Mouse (Mus musculus) gastrocnemius, postnatal 14 days (tissue): Measurements from ENCODE around the gene Trafd1. TPM values are rescaled to one million over a fixed set of nuclear protein-coding genes. Genes with fewer than 3 reads are reported as not detected.
"Not testable (repeated sequence)": the region's sequence is repeated elsewhere in the genome, so short reads cannot be mapped to it uniquely, and the experiment has no call there.

Source experiments
- DNase-seq: peaks from one replicate; pipeline ENCODE4 v3.0.0; 2021; ENCODE audit warnings: mixed read lengths
- intact Hi-C: fragments of 180-260 bp; cut with DNase I; formaldehyde crosslinking; loops from one replicate; pipeline ENCODE4 v1.15.1; 2025; ENCODE audit warnings: low total_unique reads
- total RNA-seq, 2 experiments: library from RNA; stranded (reverse); gene quantifications; 2 replicates each; pipeline ENCODE4 v1.2.3; 2021

The Trafd1 gene
- total RNA-seq, 2 experiments from 2014 or later = 34.9 to 35.5 TPM

- DNase-seq = no peak
- intact Hi-C loops = no loop called here
These were observed 48.7 kb downstream of the Trafd1 start for GRCm38 (mm10) chr5:121336776-121337175.

DNA sequence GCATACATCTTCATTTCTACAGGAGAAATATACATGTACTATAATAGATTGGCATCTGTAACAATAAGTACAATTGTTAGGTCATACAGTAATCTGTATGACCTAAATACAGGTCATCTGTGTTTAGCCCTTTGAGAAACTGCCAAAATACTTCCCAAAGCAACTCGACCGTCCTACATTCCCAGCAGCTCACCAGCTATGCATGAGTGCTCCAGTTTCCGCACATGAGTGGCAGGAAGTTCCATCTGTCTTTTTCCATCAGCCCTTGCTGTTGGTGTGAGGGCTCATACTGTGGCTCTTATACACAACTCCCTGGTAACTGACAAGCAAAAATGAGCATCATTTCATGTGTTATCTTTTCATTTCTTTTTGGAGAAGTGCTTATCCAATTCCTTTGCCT lies 49.4 kb downstream of the Trafd1 start:
- intact Hi-C loops = no loop called here
- DNase-seq = no peak

GRCm38 (mm10) chr5:121335426-121335825 lies 50.0 kb downstream of the Trafd1 start:
- no peak for DNase-seq
- intact Hi-C loops = no loop called here

GRCm38 (mm10) chr5:121334454-121334853 lies 51.0 kb downstream of the Trafd1 start:
- DNase-seq = no peak
- intact Hi-C loops = no loop called here

DNA sequence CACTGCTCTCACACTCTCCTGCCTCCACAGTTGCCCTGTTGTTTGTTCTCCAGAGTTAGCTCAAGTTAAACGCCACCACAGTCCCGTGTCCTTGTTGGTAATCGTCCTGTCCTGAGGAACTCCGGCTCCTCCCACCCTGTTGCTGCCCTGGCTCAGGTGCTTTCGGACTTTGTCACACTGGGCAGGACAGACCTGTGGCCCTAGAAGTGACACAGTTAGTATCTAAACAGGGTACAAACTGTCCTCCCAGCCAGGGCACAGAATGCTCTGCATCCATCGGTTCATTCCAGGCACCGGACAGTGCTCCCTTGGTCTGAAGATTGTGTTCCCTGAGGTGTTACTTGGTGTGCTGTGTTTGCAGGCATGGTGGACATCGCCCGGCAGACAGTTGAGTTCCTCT lies 51.5 kb downstream of the Trafd1 start:
- intact Hi-C loops = no loop called here
- no peak for DNase-seq

DNA sequence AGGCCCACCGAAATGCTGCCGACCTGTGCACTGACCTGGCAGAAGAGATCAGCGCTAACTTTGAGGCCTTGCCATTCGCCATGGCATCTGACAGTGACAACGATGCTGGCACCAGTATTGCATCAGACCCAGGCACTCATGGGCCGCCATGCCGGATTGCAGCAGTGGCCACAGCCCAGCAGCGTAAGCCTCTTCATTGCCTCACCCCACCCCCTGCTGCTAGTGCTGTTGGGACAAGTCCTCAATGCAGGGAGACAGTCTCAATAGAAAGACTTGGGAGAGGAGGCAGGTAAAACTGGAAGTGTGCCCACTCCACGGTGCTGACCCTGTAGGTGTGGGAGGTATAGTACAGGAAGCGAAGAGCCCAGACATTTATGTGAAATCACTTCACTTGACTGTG lies 53.7 kb downstream of the Trafd1 start:
- DNase-seq = no peak
- intact Hi-C loops = no loop called here

DNA sequence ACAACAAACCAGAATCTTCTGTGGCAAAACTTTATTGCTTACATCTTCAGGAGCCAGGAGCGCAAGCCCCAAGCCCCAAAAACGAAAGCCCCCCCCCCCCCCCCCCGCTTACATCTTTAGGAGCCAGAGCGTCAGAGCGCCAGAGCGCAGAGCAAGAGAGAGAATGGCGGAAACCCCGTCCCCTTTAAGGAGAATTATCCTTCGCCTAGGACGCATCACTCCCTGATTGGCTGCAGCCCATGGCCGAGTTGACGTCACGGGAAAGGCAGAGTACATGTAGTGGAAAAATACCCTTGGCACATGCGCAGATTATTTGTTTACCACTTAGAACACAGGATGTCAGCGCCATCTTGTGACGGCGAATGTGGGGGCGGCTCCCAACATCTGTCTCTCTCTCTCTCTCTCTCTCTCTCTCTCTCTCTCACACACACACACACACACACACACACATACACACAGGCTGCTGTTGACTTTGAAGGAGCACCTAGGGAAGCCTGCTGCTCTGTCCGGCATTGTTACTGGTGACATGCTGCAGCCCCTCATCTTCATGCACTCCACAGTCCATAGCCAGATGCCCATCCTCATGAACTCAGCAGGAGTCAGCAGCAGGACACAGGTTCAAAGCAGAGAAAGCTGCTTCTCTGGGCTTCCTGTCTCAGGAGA lies 55.1 kb downstream of the Trafd1 start:
- intact Hi-C loops, DNase-seq: not testable (repeated sequence)

DNA sequence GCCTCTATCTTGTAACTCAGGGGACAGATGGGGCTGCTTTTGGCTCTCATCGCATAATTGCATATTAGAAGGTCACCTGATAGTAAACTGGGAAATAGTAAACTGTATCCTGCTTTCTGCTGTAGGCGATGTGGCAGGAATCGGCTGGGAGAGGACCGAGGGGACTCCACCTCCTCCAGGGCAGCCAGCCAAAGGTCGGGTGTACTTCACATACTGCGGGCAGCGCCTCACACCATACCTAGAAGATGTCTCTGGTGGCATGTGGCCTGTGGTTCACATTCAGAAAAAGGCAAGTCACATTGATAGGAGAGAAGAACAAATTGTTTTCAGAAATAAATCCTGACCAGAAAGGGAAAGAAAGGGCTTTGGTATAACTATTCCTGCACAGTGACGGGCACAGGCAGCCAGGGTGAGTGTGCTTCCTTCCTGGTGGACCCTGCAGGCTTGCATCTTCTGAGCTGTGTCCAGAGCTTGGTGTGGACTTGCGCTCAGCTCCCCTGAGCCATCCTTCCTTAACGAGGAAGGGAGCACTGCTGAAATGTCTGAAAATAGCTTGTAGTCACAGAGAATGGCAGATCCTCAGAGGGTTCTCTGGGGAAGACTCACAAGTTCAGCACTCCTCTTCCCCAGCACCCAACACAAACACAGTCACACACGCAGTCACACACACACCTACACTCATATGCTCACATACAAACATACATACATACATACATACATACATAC lies 55.9 kb downstream of the Trafd1 start:
- DNase-seq = no peak
- intact Hi-C loops = no loop called here

GRCm38 (mm10) chr5:121326079-121326805 lies 59.2 kb downstream of the Trafd1 start:
- intact Hi-C loops = no loop called here

More at GRCm38 (mm10) chr5:121326079-121326805, 59.2 kb downstream of the Trafd1 start:
- DNase-seq = no peak

Other genes starting within 250 kb of the Trafd1 start
- gene Ptpn11, start 194.2 kb downstream of the Trafd1 start, total RNA-seq = 10 to 100 TPM; 62.2 to 62.4 TPM
- 100 to 1,000 TPM; 596 to 649 TPM for gene Rpl6, start 181.2 kb downstream of the Trafd1 start, total RNA-seq
- gene Hectd4, start 165.4 kb downstream of the Trafd1 start, total RNA-seq = 10 to 100 TPM; 11.3 to 11.5 TPM
- 10 to 100 TPM; 19.9 to 20.5 TPM for gene Naa25, start 12.3 kb upstream of the Trafd1 start, total RNA-seq
- gene Tmem116, start 66.3 kb upstream of the Trafd1 start, total RNA-seq = 1 to 10 TPM; 4.4 to 4.8 TPM
- gene Erp29, start 66.9 kb upstream of the Trafd1 start, total RNA-seq = 10 to 100 TPM; 50.7 to 61.3 TPM
- gene Adam1b, start 117.8 kb upstream of the Trafd1 start, total RNA-seq = not detected
- gene Adam1a, start 159.8 kb upstream of the Trafd1 start, total RNA-seq = 1 to 10 TPM; 1.5 TPM
- gene Gm42878, start 159.8 kb upstream of the Trafd1 start, total RNA-seq = not detected
- gene Mapkapk5, start 160.3 kb upstream of the Trafd1 start, total RNA-seq = 10 to 100 TPM; 57.3 to 64.1 TPM
- gene Aldh2, start 208.2 kb upstream of the Trafd1 start, total RNA-seq = 100 to 1,000 TPM; 104 to 113 TPM
- gene Acad12, start 233.3 kb upstream of the Trafd1 start, total RNA-seq = 10 to 100 TPM; 13.3 to 14.8 TPM